Mouse (Mus musculus) testis, adult 2 months (tissue): Measurements from ENCODE around the gene Dnajb3.

Source experiments
- CTCF ChIP-seq: fragments of 200-500 bp; IDR thresholded peaks from 2 replicates; pipeline ENCODE4 v1.5.1; 2012; ENCODE audit warnings: low read depth, mild to moderate bottlenecking, inconsistent platforms, low read length, moderate library complexity; ENCODE audit not compliant: control insufficient read depth, insufficient read depth, insufficient replicate concordance
- POLR2A ChIP-seq: fragments of 200-500 bp; IDR thresholded peaks from 2 replicates; pipeline ENCODE4 v1.6.1; 2012; ENCODE audit warnings: low read depth, mild to moderate bottlenecking, inconsistent platforms, low read length, moderate library complexity; ENCODE audit not compliant: control insufficient read depth

GRCm38 (mm10) chr1:88228121-88228520, 22.5 kb upstream of the Dnajb3 start:
- TF ChIP-seq CTCF = no peak
- TF ChIP-seq POLR2A = no peak
